Mouse (Mus musculus) brain, embryonic 14.5 days (tissue): ENCODE measurements around the gene Dynlt1f. TPM values are rescaled to one million over a fixed set of nuclear protein-coding genes. Genes with fewer than 3 reads are reported as not detected.
"Not testable (repeated sequence)": the region's sequence is repeated elsewhere in the genome, so short reads cannot be mapped to it uniquely, and the experiment has no call there.

ENCODE experiments used
- DNase-seq: peaks from one replicate; pipeline ENCODE4 v3.0.0-alpha.2; 2011; ENCODE audit warnings: low read depth
- CTCF ChIP-seq: fragments of 200-500 bp; IDR thresholded peaks from 2 replicates; pipeline ENCODE4 v1.5.1; 2012; ENCODE audit warnings: inconsistent platforms, mild to moderate bottlenecking, moderate library complexity, borderline replicate concordance; ENCODE audit not compliant: insufficient read depth, insufficient read length; ENCODE audit errors: extremely low read depth
- POLR2A ChIP-seq: fragments of 200-500 bp; IDR thresholded peaks from 2 replicates; pipeline ENCODE4 v1.6.1; 2012; ENCODE audit warnings: mild to moderate bottlenecking, inconsistent platforms, borderline replicate concordance; ENCODE audit not compliant: poor library complexity, insufficient read depth, insufficient read length, severe bottlenecking; ENCODE audit errors: extremely low read depth
- polyA plus RNA-seq: library from polyadenylated mRNA; depleted of rRNA; stranded (reverse); fragments of >200 nt; gene quantifications from 2 replicates; pipeline ENCODE4 v1.2.3, GENCODE M21; 2012

Gene Dynlt1f
- polyA plus RNA-seq, 1 experiment: 240 TPM

GRCm38 (mm10) chr17:6636861-6637260, 18.8 kb downstream of the Dynlt1f start:
- TF ChIP-seq CTCF: no peak
- TF ChIP-seq POLR2A: no peak
- DNase-seq: no peak

GRCm38 (mm10) chr17:6635781-6636180, 19.9 kb downstream of the Dynlt1f start:
- DNase-seq: not testable (repeated sequence)

GRCm38 (mm10) chr17:6632850-6633249, 22.9 kb downstream of the Dynlt1f start:
- DNase-seq: not testable (repeated sequence)

- not testable (repeated sequence) for DNase-seq
These were observed 25.3 kb downstream of the Dynlt1f start for GRCm38 (mm10) chr17:6630398-6630797.

- not testable (repeated sequence) for DNase-seq
These were observed 30.7 kb downstream of the Dynlt1f start for GRCm38 (mm10) chr17:6624926-6625558.

- not testable (repeated sequence) for DNase-seq
These were observed 33.7 kb downstream of the Dynlt1f start for GRCm38 (mm10) chr17:6621976-6622375.

GRCm38 (mm10) chr17:6620730-6621451, 34.8 kb downstream of the Dynlt1f start:
- DNase-seq: not testable (repeated sequence)

GRCm38 (mm10) chr17:6620035-6620434, 35.7 kb downstream of the Dynlt1f start:
- DNase-seq: not testable (repeated sequence)

GRCm38 (mm10) chr17:6619271-6619670, 36.4 kb downstream of the Dynlt1f start:
- DNase-seq: not testable (repeated sequence)

GRCm38 (mm10) chr17:6617689-6618400, 37.9 kb downstream of the Dynlt1f start:
- DNase-seq: not testable (repeated sequence)

GRCm38 (mm10) chr17:6616731-6617130, 39.0 kb downstream of the Dynlt1f start:
- not testable (repeated sequence) for DNase-seq

GRCm38 (mm10) chr17:6614316-6614715, 41.4 kb downstream of the Dynlt1f start:
- not testable (repeated sequence) for DNase-seq

GRCm38 (mm10) chr17:6613524-6613923, 42.2 kb downstream of the Dynlt1f start:
- not testable (repeated sequence) for DNase-seq

GRCm38 (mm10) chr17:6605347-6605746, 50.4 kb downstream of the Dynlt1f start:
- DNase-seq: not testable (repeated sequence)

- DNase-seq: not testable (repeated sequence)
These were observed 53.5 kb downstream of the Dynlt1f start for GRCm38 (mm10) chr17:6602205-6602604.

- DNase-seq: peak; percentile 94
These were observed 54.3 kb downstream of the Dynlt1f start, which contains the start of gene Dynlt1c for GRCm38 (mm10) chr17:6601204-6601911. TSS of gene Dynlt1c (plus strand) at chr17:6601671.

GRCm38 (mm10) chr17:6600216-6600911, 55.3 kb downstream of the Dynlt1f start:
- not testable (repeated sequence) for DNase-seq

- DNase-seq: not testable (repeated sequence)
These were observed 57.3 kb downstream of the Dynlt1f start for GRCm38 (mm10) chr17:6598356-6598755.
